Mouse (Mus musculus) stomach, embryonic 14.5 days (tissue): ENCODE measurements at regions not wholly inside any gene's neighbourhood (a gene's known extent, or its start where the extent isn't known, plus 50 kb on each side); places are given as distances from the start of the nearest gene placed in this dataset.

ENCODE experiments used
- ATAC-seq: fragments of 200-750 bp; cut with Nextera tagmentation; 2 replicates; pipeline ENCODE4 v1.8.0; 2017; ENCODE audit warnings: low read depth, moderate TSS enrichment; ENCODE audit not compliant: insufficient number of reproducible peaks, insufficient read depth, low FRiP score
- H3K27ac ChIP-seq: fragments of 300-500 bp; sonication (generic); 2 replicates; pipeline ENCODE4 v1.5.1; 2014; ENCODE audit warnings: mild to moderate bottlenecking, low read length, moderate library complexity, mixed read lengths
- H3K27me3 ChIP-seq: fragments of 300-500 bp; sonication (generic); 2 replicates; pipeline ENCODE4 v1.6.1; 2014; ENCODE audit warnings: low read length, control low read depth, mixed read lengths; ENCODE audit not compliant: control insufficient read depth, insufficient read depth
- H3K36me3 ChIP-seq: fragments of 300-500 bp; sonication (generic); 2 replicates; pipeline ENCODE4 v1.6.1; 2014; ENCODE audit warnings: mild to moderate bottlenecking, control low read depth, low read length, moderate library complexity, mixed read lengths; ENCODE audit not compliant: control insufficient read depth, insufficient read depth
- H3K4me1 ChIP-seq: fragments of 300-500 bp; sonication (generic); 2 replicates; pipeline ENCODE4 v1.6.1; 2014; ENCODE audit warnings: low read length, control low read depth, mixed read lengths; ENCODE audit not compliant: control insufficient read depth, insufficient read depth
- H3K4me2 ChIP-seq: fragments of 300-500 bp; sonication (generic); replicated peaks from 2 replicates; pipeline ENCODE4 v1.6.1; 2014; ENCODE audit warnings: low read depth, low read length, control low read depth
- H3K4me3 ChIP-seq: fragments of 300-500 bp; sonication (generic); 2 replicates; pipeline ENCODE4 v1.5.1; 2014; ENCODE audit warnings: low read depth, low read length, control low read depth
- H3K9ac ChIP-seq: fragments of 300-500 bp; sonication (generic); replicated peaks from 2 replicates; pipeline ENCODE4 v1.6.1; 2014; ENCODE audit warnings: low read depth, mild to moderate bottlenecking, control low read depth, low read length, moderate library complexity, mixed read lengths
- H3K9me3 ChIP-seq: fragments of 300-500 bp; sonication (generic); 2 replicates; pipeline ENCODE4 v1.6.1; 2016; ENCODE audit warnings: low read depth, low read length, control low read depth; ENCODE audit not compliant: control insufficient read depth
- WGBS: fragments of 180-500 bp; shearing (Covaris S2); extraction: QIAGEN DNeasy Blood & Tissue Kit; methylation state at CpG from one replicate; pipeline ENCODE4 v1.1.7; 2014; 5-methylcytosine and 5-hydroxymethylcytosine counted together

- H3K27me3 ChIP-seq, result no peaks in the 10 kb centered on the region
- no peak for ATAC-seq
- WGBS, result 87% methylated on average over 6 of the region's 6 CpGs
- H3K36me3 ChIP-seq, result no peaks in the 10 kb centered on the region
- no peaks in the 10 kb centered on the region for H3K4me1 ChIP-seq
- no peak overlapping the region for H3K4me3 ChIP-seq
- no peaks in the 10 kb centered on the region for H3K9me3 ChIP-seq
- H3K27ac ChIP-seq, result no peak overlapping the region
- H3K4me2 ChIP-seq, result no peak overlapping the region
- H3K9ac ChIP-seq, result no peak overlapping the region
Measured at GRCm38 (mm10) chr10:91569046-91569445, 387.9 kb upstream of the Tmpo start.

- no peak overlapping the region for H3K27ac ChIP-seq
Measured at GRCm38 (mm10) chr10:91566116-91566774, 385.1 kb upstream of the Tmpo start.

GRCm38 (mm10) chr10:91559307-91559706, 378.2 kb upstream of the Tmpo start:
- H3K27ac ChIP-seq, result no peak overlapping the region
- no peak for ATAC-seq
- H3K4me3 ChIP-seq, result no peak overlapping the region
- H3K9ac ChIP-seq, result no peak overlapping the region
- no peaks in the 10 kb centered on the region for H3K4me1 ChIP-seq
- H3K4me2 ChIP-seq, result no peak overlapping the region
- H3K27me3 ChIP-seq, result no peaks in the 10 kb centered on the region
- 91% methylated on average over 5 of the region's 5 CpGs for WGBS
- H3K36me3 ChIP-seq, result no peaks in the 10 kb centered on the region
- H3K9me3 ChIP-seq, result no peaks in the 10 kb centered on the region

More at GRCm38 (mm10) chr10:91566116-91566774, 385.1 kb upstream of the Tmpo start:
- 78% methylated on average over 7 of the region's 7 CpGs for WGBS
- no peak for ATAC-seq
- H3K9ac ChIP-seq, result no peak overlapping the region
- H3K4me3 ChIP-seq, result no peak overlapping the region
- no peaks in the 10 kb centered on the region for H3K4me1 ChIP-seq
- H3K36me3 ChIP-seq, result no peaks in the 10 kb centered on the region
- H3K27me3 ChIP-seq, result no peaks in the 10 kb centered on the region
- no peaks in the 10 kb centered on the region for H3K9me3 ChIP-seq
- H3K4me2 ChIP-seq, result no peak overlapping the region

GRCm38 (mm10) chr10:91548071-91548470, 367.0 kb upstream of the Tmpo start:
- H3K9me3 ChIP-seq, result no peaks in the 10 kb centered on the region
- H3K4me3 ChIP-seq, result no peak overlapping the region
- no peaks in the 10 kb centered on the region for H3K36me3 ChIP-seq
- H3K9ac ChIP-seq, result no peak overlapping the region
- no peaks in the 10 kb centered on the region for H3K27me3 ChIP-seq
- 50% methylated on average over 4 of the region's 4 CpGs for WGBS
- H3K27ac ChIP-seq, result no peak overlapping the region
- H3K4me2 ChIP-seq, result no peak overlapping the region
- no peaks in the 10 kb centered on the region for H3K4me1 ChIP-seq
- ATAC-seq, result no peak

- Histone ChIP-seq H3K9me3 (no peaks in the 10 kb centered on the region), H3K27ac (no peak overlapping the region), H3K27me3 (no peaks in the 10 kb centered on the region), H3K4me2 (no peak overlapping the region), H3K9ac (no peak overlapping the region), H3K4me3 (no peak overlapping the region), H3K4me1 (no peaks in the 10 kb centered on the region), H3K36me3 (no peaks in the 10 kb centered on the region)
- WGBS, result 49% methylated on average over 9 of the region's 9 CpGs
- ATAC-seq, result no peak; the same call in 1 of the 2 replicates
Measured at GRCm38 (mm10) chr10:91546140-91546539, 365.0 kb upstream of the Tmpo start.

GRCm38 (mm10) chr10:91545421-91545820, 364.3 kb upstream of the Tmpo start:
- H3K27me3 ChIP-seq, result no peaks in the 10 kb centered on the region
- no peak overlapping the region for H3K4me3 ChIP-seq
- no peaks in the 10 kb centered on the region for H3K4me1 ChIP-seq
- H3K9ac ChIP-seq, result no peak overlapping the region
- no peak overlapping the region for H3K27ac ChIP-seq
- H3K9me3 ChIP-seq, result no peaks in the 10 kb centered on the region
- no peaks in the 10 kb centered on the region for H3K36me3 ChIP-seq
- no peak for ATAC-seq
- 83% methylated on average over 3 of the region's 3 CpGs for WGBS
- H3K4me2 ChIP-seq, result no peak overlapping the region

- H3K4me3 ChIP-seq, result no peak overlapping the region
- 78% methylated on average over 3 of the region's 3 CpGs for WGBS
- no peak for ATAC-seq
Measured at GRCm38 (mm10) chr10:91543167-91543918, 362.2 kb upstream of the Tmpo start.

GRCm38 (mm10) chr10:91542201-91542604, 361.1 kb upstream of the Tmpo start:
- no peak for ATAC-seq
- no peaks in the 10 kb centered on the region for H3K36me3 ChIP-seq
- no peak overlapping the region for H3K4me3 ChIP-seq
- no peaks in the 10 kb centered on the region for H3K4me1 ChIP-seq
- H3K27me3 ChIP-seq, result no peaks in the 10 kb centered on the region
- H3K9me3 ChIP-seq, result no peaks in the 10 kb centered on the region
- H3K4me2 ChIP-seq, result no peak overlapping the region
- no peak overlapping the region for H3K27ac ChIP-seq
- 16% methylated on average over 9 of the region's 9 CpGs for WGBS
- H3K9ac ChIP-seq, result no peak overlapping the region

More at GRCm38 (mm10) chr10:91543167-91543918, 362.2 kb upstream of the Tmpo start:
- H3K36me3 ChIP-seq, result no peaks in the 10 kb centered on the region
- no peak overlapping the region for H3K9ac ChIP-seq
- no peaks in the 10 kb centered on the region for H3K9me3 ChIP-seq
- H3K27ac ChIP-seq, result no peak overlapping the region
- H3K27me3 ChIP-seq, result no peaks in the 10 kb centered on the region
- no peak overlapping the region for H3K4me2 ChIP-seq
- no peaks in the 10 kb centered on the region for H3K4me1 ChIP-seq
